Mouse (Mus musculus): ENCODE data around the gene Olfr1380. TPM values are rescaled to one million over a fixed set of nuclear protein-coding genes. Genes with fewer than 3 reads are reported as not detected.
"Not testable (repeated sequence)": the region's sequence is repeated elsewhere in the genome, so short reads cannot be mapped to it uniquely, and the experiment has no call there.

The Olfr1380 gene
- total and polyA plus RNA-seq, 3 experiments = not detected

GRCm38 (mm10) chr11:49597149-49597548, 40.5 kb downstream of the Olfr1380 start:
- not testable (repeated sequence) for H3K9ac ChIP-seq (ENCODE audit: control insufficient read depth, low read depth, low read length, poor library complexity, severe bottlenecking); H3K27ac ChIP-seq (ENCODE audit: control insufficient read depth, low read depth, low read length); H3K4me3 ChIP-seq (ENCODE audit: control insufficient read depth in 1 of 2, insufficient read depth in 1 of 2, low read depth in 2 of 2, low read length in 2 of 2); H3K9me3 ChIP-seq (replicated peaks; ENCODE audit: insufficient read depth, low read length); H3K79me2 ChIP-seq (ENCODE audit: control insufficient read depth, insufficient read depth, low read length, poor library complexity); H3K4me1 ChIP-seq (ENCODE audit: control insufficient read depth in 1 of 2, insufficient read depth in 2 of 2, low read length in 2 of 2); H3K27me3 ChIP-seq (ENCODE audit: control insufficient read depth in 1 of 2, insufficient read depth in 2 of 2, low read length in 2 of 2); H3K36me3 ChIP-seq (ENCODE audit: control insufficient read depth in 1 of 2, insufficient read depth in 2 of 2, low read length in 2 of 2); DNase-seq (ENCODE audit: low read depth, low spot score)
- peak; percentile 34; the same call in 1 of the 2 replicates for TF ChIP-seq SMC3 (IDR thresholded peaks at IDR 0.05; ENCODE audit: low read depth, low read length)
- TF ChIP-seq RAD21 (IDR thresholded peaks at IDR 0.05; ENCODE audit: low read depth, low read length) = peak; percentile 27
- TF ChIP-seq CTCF (IDR thresholded peaks at IDR 0.05 in 2 of 3, conservative IDR thresholded peaks at IDR 0.05 in 1 of 3; ENCODE audit: control insufficient read depth in 1 of 3, insufficient read depth in 1 of 3, low read depth in 2 of 3, low read length in 3 of 3, poor library complexity in 1 of 3, severe bottlenecking in 1 of 3) = peak in 1 of 3 experiments; percentile 41; a peak in 2 of 6 replicates

- H3K9me3 ChIP-seq (replicated peaks; ENCODE audit: insufficient read depth, low read length); H3K27ac ChIP-seq (ENCODE audit: control insufficient read depth, low read depth, low read length); H3K79me2 ChIP-seq (ENCODE audit: control insufficient read depth, insufficient read depth, low read length, poor library complexity); H3K9ac ChIP-seq (ENCODE audit: control insufficient read depth, low read depth, low read length, poor library complexity, severe bottlenecking); H3K36me3 ChIP-seq (ENCODE audit: control insufficient read depth in 1 of 2, insufficient read depth in 2 of 2, low read length in 2 of 2); H3K27me3 ChIP-seq (ENCODE audit: control insufficient read depth in 1 of 2, insufficient read depth in 2 of 2, low read length in 2 of 2); DNase-seq (ENCODE audit: low read depth, low spot score); H3K4me1 ChIP-seq (ENCODE audit: control insufficient read depth in 1 of 2, insufficient read depth in 2 of 2, low read length in 2 of 2); H3K4me3 ChIP-seq (ENCODE audit: control insufficient read depth in 1 of 2, insufficient read depth in 1 of 2, low read depth in 2 of 2, low read length in 2 of 2): not testable (repeated sequence)
These were observed 51.6 kb downstream of the Olfr1380 start for GRCm38 (mm10) chr11:49608306-49608705.

- Histone ChIP-seq H3K4me3 (ENCODE audit: control insufficient read depth in 1 of 2, insufficient read depth in 1 of 2, low read depth in 2 of 2, low read length in 2 of 2) (peak within 1 kb of the TSS; percentile 55 to 58), H3K9ac (ENCODE audit: control insufficient read depth, low read depth, low read length, poor library complexity, severe bottlenecking) (peak within 1 kb of the TSS; percentile 31; the same call in 1 of the 2 replicates)
- not testable (repeated sequence) for H3K27me3 ChIP-seq (ENCODE audit: control insufficient read depth in 1 of 2, insufficient read depth in 2 of 2, low read length in 2 of 2); H3K4me1 ChIP-seq (ENCODE audit: control insufficient read depth in 1 of 2, insufficient read depth in 2 of 2, low read length in 2 of 2); H3K9me3 ChIP-seq (replicated peaks; ENCODE audit: insufficient read depth, low read length); H3K36me3 ChIP-seq (ENCODE audit: control insufficient read depth in 1 of 2, insufficient read depth in 2 of 2, low read length in 2 of 2); H3K27ac ChIP-seq (ENCODE audit: control insufficient read depth, low read depth, low read length); H3K79me2 ChIP-seq (ENCODE audit: control insufficient read depth, insufficient read depth, low read length, poor library complexity)
- TF ChIP-seq EP300 (IDR thresholded peaks at IDR 0.05; ENCODE audit: low read depth in 1 of 2, low read length in 2 of 2) = peak in 1 of 2 experiments; percentile 31; a peak in 2 of 4 replicates
- TF ChIP-seq MYB (IDR thresholded peaks at IDR 0.05; ENCODE audit: low read depth, low read length) = peak; percentile 27; the same call in 1 of the 2 replicates
- peak; percentile 53; the same call in 1 of the 2 replicates for TF ChIP-seq USF1 (IDR thresholded peaks at IDR 0.05; ENCODE audit: low read depth, low read length)
- peak; percentile 79 for TF ChIP-seq ETS1 (IDR thresholded peaks at IDR 0.05; ENCODE audit: low read depth, low read length)
- DNase-seq (ENCODE audit: low read depth, low spot score) = peak; percentile 77
These were observed 52.5 kb downstream of the Olfr1380 start, which contains the start of gene Flt4 for GRCm38 (mm10) chr11:49608938-49609867. Gene Flt4, plus strand, starts transcription at chr11:49609263.

DNA sequence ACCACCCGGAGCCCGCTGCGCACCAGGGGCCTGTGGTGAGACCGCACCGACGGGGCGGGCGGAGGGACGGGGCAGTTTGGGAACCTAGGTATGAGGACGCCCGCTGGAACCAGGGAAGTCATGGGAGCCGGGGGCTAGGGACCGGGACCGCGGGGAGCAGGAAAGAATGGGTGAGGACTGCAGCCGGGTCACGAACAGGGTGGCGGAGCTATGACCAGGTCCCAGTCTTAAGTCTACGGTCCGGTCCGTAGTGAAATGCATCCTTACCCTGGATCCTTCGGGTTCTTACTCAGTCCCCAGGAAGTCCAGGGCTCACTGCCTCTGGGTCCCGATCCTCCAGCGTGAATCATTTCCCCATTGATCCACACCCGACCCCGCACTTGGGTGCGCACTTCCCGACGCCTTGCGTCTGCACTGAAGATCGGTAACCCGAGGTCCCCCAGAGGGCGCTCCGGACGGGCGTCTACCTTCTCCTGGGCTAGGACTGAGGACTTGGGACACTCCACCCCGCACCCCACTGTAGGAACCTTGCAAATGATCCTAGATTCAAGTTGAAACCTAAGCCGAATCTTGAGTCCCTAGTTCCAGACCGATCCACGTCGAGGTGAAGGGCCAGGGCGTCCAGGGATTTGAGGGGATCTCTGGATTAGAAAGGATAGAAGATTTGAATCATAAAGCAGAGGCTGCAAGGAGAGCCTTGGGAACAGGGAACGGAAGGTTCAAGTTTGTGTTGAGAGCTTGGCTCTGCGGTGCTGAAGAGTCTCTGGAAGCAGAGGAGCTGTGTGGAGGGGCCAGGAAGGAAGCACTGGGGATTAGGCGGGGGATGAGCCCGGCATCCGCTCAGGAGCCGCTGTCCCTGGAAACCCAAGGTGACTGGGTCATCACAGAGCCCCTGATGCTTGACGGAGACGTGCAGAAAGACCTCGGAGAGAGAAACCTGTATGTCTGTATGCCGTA, 53.5 kb downstream of the Olfr1380 start:
- peak overlapping the region; percentile 37 to 58; a peak in 3 of 4 replicates for H3K4me3 ChIP-seq (ENCODE audit: control insufficient read depth in 1 of 2, insufficient read depth in 1 of 2, low read depth in 2 of 2, low read length in 2 of 2)
- H3K9me3 ChIP-seq (replicated peaks; ENCODE audit: insufficient read depth, low read length); H3K9ac ChIP-seq (ENCODE audit: control insufficient read depth, low read depth, low read length, poor library complexity, severe bottlenecking); H3K36me3 ChIP-seq (ENCODE audit: control insufficient read depth in 1 of 2, insufficient read depth in 2 of 2, low read length in 2 of 2); H3K27ac ChIP-seq (ENCODE audit: control insufficient read depth, low read depth, low read length); H3K27me3 ChIP-seq (ENCODE audit: control insufficient read depth in 1 of 2, insufficient read depth in 2 of 2, low read length in 2 of 2); H3K4me1 ChIP-seq (ENCODE audit: control insufficient read depth in 1 of 2, insufficient read depth in 2 of 2, low read length in 2 of 2); H3K79me2 ChIP-seq (ENCODE audit: control insufficient read depth, insufficient read depth, low read length, poor library complexity); DNase-seq (ENCODE audit: low read depth, low spot score): not testable (repeated sequence)

DNA sequence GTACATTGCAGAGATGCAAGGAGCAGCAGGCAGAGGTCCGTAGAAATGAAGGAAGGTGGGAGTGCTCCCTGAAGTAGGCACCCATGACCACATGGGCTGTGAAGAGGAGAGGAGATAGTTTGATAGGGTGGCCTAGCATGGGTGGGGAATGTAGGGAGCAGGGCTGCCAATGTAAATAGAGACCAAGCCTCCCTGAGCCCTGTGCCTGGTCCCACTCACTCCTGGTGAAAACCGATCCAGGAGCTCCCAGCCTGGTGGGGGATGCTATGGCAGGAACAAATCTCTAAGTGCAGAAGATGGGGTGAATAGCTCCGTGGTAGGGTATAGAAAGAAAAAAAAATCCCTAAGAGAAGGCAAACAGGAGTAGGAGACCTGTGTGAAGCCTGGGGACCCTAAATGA, 54.7 kb downstream of the Olfr1380 start:
- H3K4me1 ChIP-seq (ENCODE audit: control insufficient read depth in 1 of 2, insufficient read depth in 2 of 2, low read length in 2 of 2); H3K27me3 ChIP-seq (ENCODE audit: control insufficient read depth in 1 of 2, insufficient read depth in 2 of 2, low read length in 2 of 2); DNase-seq (ENCODE audit: low read depth, low spot score); H3K79me2 ChIP-seq (ENCODE audit: control insufficient read depth, insufficient read depth, low read length, poor library complexity); H3K9ac ChIP-seq (ENCODE audit: control insufficient read depth, low read depth, low read length, poor library complexity, severe bottlenecking); H3K36me3 ChIP-seq (ENCODE audit: control insufficient read depth in 1 of 2, insufficient read depth in 2 of 2, low read length in 2 of 2); H3K4me3 ChIP-seq (ENCODE audit: control insufficient read depth in 1 of 2, insufficient read depth in 1 of 2, low read depth in 2 of 2, low read length in 2 of 2); H3K27ac ChIP-seq (ENCODE audit: control insufficient read depth, low read depth, low read length); H3K9me3 ChIP-seq (replicated peaks; ENCODE audit: insufficient read depth, low read length): not testable (repeated sequence)

Data from MEL (cell line).